Mouse (Mus musculus) MEL-GATA-1-ER (cell line): ENCODE measurements around the gene Olfr1131.
"Not testable (repeated sequence)": the region's sequence is repeated elsewhere in the genome, so short reads cannot be mapped to it uniquely, and the experiment has no call there.

Source experiments
- DNase-seq: peaks from one replicate; pipeline ENCODE4 v3.0.0-alpha.2; 2012; ENCODE audit warnings: low read depth; ENCODE audit errors: extremely low read depth

Gene Olfr1131

DNA sequence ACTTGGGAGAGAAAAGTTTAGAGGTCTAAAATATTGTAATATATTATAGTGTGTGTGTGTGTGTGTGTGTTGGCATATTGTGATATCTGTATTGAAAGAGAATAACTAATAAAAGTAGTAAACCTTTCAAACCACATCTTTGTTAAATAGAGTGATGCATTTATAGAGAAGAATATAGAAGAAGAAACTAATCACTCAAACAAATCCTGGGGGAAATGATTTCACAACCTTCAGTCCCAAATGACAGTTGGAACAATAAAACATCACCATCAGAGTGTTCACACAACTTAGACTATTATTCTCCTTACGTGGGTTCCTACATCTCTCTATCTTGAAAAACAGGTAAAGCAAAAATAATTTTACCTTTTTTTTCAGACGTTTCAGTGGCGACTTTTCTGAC is at the start of gene Olfr1131:
Gene Olfr1131 (plus strand): TSS at position 301 of the 400 bp plus-strand sequence.
- DNase-seq, result no peak

- DNase-seq, result not testable (repeated sequence)
Observed at GRCm38 (mm10) chr2:87605912-87606311, 21.0 kb upstream of the Olfr1131 start, which contains the start of gene Olfr1130. TSS of gene Olfr1130 (plus strand) at chr2:87606212.

GRCm38 (mm10) chr2:87637435-87637834 is 10.5 kb downstream of the Olfr1131 start, which contains the start of gene Olfr1132:
TSS of gene Olfr1132 (minus strand) at chr2:87637535.
- no peak for DNase-seq

GRCm38 (mm10) chr2:87642441-87642840 is 15.5 kb downstream of the Olfr1131 start:
- no peak for DNase-seq

- no peak for DNase-seq
Observed at GRCm38 (mm10) chr2:87647274-87647673, 20.4 kb downstream of the Olfr1131 start, which contains the start of gene Olfr1133. TSS of gene Olfr1133 (minus strand) at chr2:87647374.

- DNase-seq, result no peak
Observed at GRCm38 (mm10) chr2:87658360-87658759, 31.5 kb downstream of the Olfr1131 start, which contains the start of gene Olfr1134. TSS of gene Olfr1134 (minus strand) at chr2:87658460.

- no peak for DNase-seq
Observed at GRCm38 (mm10) chr2:87673564-87673963, 46.7 kb downstream of the Olfr1131 start, which contains the start of gene Olfr1135. TSS of gene Olfr1135 (minus strand) at chr2:87673664.
